Mouse (Mus musculus): Measurements from ENCODE around the gene Kmt5c.
"Not testable (repeated sequence)": the region's sequence is repeated elsewhere in the genome, so short reads cannot be mapped to it uniquely, and the experiment has no call there.

Gene Kmt5c

DNA sequence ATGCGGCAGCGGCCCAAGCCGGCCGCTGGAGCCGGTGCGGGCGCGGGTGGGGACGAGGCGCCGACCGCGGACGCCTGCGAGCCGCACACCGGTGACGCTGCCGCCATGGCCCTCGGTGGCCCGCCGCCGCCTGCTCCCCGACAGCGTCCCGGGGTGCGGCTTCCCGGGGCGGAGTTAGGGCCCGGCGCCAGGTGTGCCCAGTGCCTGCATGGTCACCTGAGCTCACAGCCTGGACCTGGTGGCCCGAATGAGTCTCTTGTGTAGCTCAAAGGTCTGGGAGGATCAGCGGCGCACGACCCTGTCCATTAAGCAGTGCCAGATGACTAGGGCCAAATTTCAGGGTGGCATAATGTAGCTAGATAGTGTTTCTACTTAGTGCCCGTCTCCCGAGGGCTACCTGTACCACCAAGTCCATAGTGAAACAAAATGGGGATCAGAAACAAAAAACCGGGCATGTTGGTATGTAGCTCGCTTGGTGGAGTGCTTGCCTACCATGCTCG is 49.6 kb downstream of the Kmt5c start, which contains the start of gene Tmem238:
TSS of gene Tmem238 (minus strand) at position 221 of the 500 bp plus-strand sequence.
- peak; percentile 32 for DNase-seq (ENCODE audit: low spot score)

DNA sequence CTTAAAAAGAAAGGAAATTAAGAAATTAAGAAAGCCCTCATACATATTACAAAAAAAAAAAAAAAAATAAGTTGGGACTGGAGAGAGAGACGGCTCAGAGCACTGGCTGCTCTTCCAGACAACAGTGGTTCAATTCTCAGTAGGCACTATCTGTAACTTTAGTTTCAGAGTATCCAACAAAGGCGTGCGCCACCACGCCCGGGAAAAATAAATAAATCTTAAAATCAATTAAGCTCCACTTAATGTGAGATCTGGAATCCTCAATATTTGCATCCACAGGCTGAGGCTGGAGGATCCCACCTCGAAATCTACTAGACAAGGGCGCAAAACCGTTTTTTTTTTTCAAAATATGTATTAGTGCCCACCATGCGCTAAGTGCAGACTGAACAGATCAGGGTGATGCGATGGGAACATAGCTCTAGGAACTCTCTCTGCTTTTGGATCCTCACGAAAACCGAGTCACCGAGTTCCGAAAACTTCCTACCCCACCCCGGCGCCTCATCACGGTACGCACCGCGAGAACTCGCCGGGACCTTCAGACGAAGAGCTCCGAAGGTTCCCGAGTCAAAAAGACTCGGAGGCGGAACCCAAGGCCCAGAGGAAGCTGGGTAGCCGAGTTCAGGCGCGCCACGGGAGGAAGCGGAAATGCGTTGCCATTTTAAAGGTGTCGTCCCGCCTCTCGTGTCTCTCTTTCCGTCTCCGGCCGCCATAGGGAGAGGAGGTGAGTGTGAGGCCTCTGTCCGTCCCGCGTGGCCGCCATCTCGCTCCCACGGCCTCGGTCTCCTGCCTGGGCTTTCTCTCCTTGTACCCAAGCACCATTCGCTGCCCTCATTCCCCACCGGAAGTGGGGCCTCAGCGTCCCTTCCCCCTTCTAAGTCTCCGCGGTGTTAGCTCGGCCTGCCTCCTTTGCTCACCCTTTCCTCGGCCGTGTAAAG is 52.6 kb downstream of the Kmt5c start, which contains the start of gene Rpl28:
TSS of gene Rpl28 (plus strand) at position 597 of the 935 bp plus-strand sequence.
- peak; percentile 99 for DNase-seq (ENCODE audit: low spot score)

DNA sequence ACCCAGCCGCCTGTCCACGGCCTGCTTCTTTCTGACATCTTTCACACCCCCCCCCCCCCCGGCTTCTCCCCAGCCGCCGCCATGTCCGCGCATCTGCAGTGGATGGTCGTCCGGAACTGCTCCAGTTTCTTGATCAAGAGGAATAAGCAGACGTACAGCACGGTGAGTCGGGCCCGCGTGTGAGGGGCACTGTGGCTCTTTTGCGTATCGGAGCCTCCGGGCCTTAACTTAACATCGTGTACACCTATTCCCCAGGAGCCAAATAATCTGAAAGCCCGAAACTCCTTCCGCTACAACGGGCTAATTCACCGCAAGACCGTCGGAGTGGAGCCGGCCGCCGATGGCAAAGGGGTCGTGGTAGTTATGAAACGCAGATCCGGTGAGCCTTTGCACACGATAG is 53.3 kb downstream of the Kmt5c start:
- DNase-seq (ENCODE audit: low spot score): not testable (repeated sequence)

DNA sequence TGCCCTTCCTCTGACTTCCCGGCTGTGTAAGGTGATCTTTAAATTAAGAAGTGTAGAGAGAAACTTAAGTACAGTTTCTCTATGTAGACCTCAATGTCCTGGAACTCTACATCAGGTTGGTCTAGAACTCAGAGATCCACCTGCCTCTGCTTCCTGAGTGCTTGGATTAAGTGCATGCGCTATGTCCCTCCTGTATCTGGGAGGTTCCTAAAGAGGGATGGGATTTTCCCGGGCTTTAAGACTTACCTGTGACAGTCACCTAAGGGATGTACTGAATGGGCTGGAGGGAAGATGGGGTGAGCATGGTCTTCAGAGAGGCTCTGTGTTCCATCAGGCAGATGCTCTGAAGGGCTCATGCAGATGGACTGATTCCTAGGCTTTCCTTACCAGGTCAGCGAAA is 53.8 kb downstream of the Kmt5c start:
- no peak for DNase-seq (ENCODE audit: low spot score)

DNA sequence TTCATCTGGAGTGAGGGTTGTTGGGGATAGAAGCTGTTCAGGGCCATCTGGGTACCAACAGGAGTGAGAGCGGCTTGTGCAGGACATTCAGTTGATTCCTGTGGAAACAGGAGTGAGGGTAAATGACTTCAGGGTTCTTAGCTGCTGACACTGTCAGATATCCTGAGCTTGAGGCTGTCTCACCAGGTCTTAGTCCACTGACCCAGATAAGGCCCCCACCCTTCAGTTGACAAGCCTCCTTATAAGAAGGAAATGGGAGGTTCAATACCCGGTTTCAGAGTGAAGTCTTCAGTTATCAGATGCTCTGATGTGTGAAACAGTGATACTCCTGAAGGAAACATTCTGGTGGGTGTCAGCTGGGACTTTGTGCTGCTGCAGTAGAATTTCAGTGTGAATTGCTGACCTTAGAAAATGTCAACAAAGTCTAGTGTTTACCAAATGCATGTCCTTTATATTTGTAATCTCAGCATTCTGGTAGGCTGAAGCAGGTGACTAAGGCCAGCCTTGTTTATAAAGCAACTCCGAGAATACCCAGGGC is 54.8 kb downstream of the Kmt5c start:
- DNase-seq (ENCODE audit: low spot score): no peak

DNA sequence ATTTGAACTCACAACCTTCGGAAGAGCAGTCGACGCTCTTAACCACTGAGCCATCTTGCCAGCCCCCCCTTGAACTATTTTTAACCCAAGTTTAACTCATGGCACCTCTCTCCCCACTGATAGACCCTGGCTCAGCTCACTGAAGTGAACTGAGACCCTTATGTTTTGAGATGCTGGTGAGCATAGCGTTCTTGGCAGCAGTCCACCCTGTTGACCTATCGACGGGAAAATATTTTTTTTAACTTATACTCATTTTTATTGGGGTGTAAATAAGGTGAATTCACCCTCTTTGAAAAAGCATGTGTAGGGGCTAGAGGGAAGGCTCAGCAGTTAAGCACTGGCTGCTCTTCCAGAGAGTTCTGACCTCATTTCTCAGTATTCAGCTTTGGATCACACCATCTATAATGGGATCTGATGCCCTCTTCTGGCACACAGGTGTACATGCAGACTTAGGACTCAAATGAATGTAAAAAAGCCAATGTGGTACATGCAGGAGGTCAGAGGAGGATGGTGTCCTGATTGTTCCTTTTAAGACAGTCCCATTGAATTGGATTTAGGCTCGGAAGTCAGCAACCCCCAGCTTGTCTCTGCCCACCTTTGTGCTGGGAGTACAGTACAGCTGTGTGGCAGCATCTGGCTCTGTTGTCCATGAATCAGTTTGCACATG is 56.0 kb downstream of the Kmt5c start:
- DNase-seq (ENCODE audit: low spot score): peak; percentile 67
